Mouse (Mus musculus): Measurements from ENCODE around the gene Zfp949. TPM values are rescaled to one million over a fixed set of nuclear protein-coding genes. Genes with fewer than 3 reads are reported as not detected.

Gene Zfp949
- total RNA-seq (2014; fragmentation: Nextera tagmentation) (8.9 and 12.4 TPM in 2 replicates), total RNA-seq (2017) (7.3 and 10.6 TPM in 2 replicates)

GRCm38 (mm10) chr9:88547851-88548613 is at the start of gene Zfp949:
Gene Zfp949, plus strand, starts transcription at chr9:88548020.
- peak; percentile 80 for ATAC-seq (replicated peaks; ENCODE audit: poor library complexity, severe bottlenecking)

GRCm38 (mm10) chr9:88500112-88500511 is 47.7 kb upstream of the Zfp949 start:
- ATAC-seq (replicated peaks; ENCODE audit: poor library complexity, severe bottlenecking) = peak; percentile 83

- ATAC-seq (replicated peaks; ENCODE audit: poor library complexity, severe bottlenecking) = no peak
Observed at GRCm38 (mm10) chr9:88501846-88502245, 46.0 kb upstream of the Zfp949 start.

- ATAC-seq (replicated peaks; ENCODE audit: poor library complexity, severe bottlenecking) = no peak
Observed at GRCm38 (mm10) chr9:88515546-88515945, 32.3 kb upstream of the Zfp949 start.

- ATAC-seq (replicated peaks; ENCODE audit: poor library complexity, severe bottlenecking) = no peak
Observed at GRCm38 (mm10) chr9:88516361-88516995, 31.3 kb upstream of the Zfp949 start.

- no peak for ATAC-seq (replicated peaks; ENCODE audit: poor library complexity, severe bottlenecking)
Observed at GRCm38 (mm10) chr9:88519390-88520121, 28.3 kb upstream of the Zfp949 start.

- no peak for ATAC-seq (replicated peaks; ENCODE audit: poor library complexity, severe bottlenecking)
Observed at GRCm38 (mm10) chr9:88520122-88520848, 27.5 kb upstream of the Zfp949 start.

- ATAC-seq (replicated peaks; ENCODE audit: poor library complexity, severe bottlenecking) = no peak
Observed at GRCm38 (mm10) chr9:88520849-88521483, 26.9 kb upstream of the Zfp949 start.

- no peak for ATAC-seq (replicated peaks; ENCODE audit: poor library complexity, severe bottlenecking)
Observed at GRCm38 (mm10) chr9:88521961-88522568, 25.8 kb upstream of the Zfp949 start.

GRCm38 (mm10) chr9:88522569-88523334 is 25.1 kb upstream of the Zfp949 start:
- peak; percentile 88 for ATAC-seq (replicated peaks; ENCODE audit: poor library complexity, severe bottlenecking)

GRCm38 (mm10) chr9:88523335-88523668 is 24.5 kb upstream of the Zfp949 start:
- no peak for ATAC-seq (replicated peaks; ENCODE audit: poor library complexity, severe bottlenecking)

- ATAC-seq (replicated peaks; ENCODE audit: poor library complexity, severe bottlenecking) = no peak
Observed at GRCm38 (mm10) chr9:88524367-88524766, 23.5 kb upstream of the Zfp949 start.

GRCm38 (mm10) chr9:88524796-88525195 is 23.0 kb upstream of the Zfp949 start:
- ATAC-seq (replicated peaks; ENCODE audit: poor library complexity, severe bottlenecking) = no peak

GRCm38 (mm10) chr9:88525341-88525740 is 22.5 kb upstream of the Zfp949 start:
- ATAC-seq (replicated peaks; ENCODE audit: poor library complexity, severe bottlenecking) = no peak

GRCm38 (mm10) chr9:88527956-88528355 is 19.9 kb upstream of the Zfp949 start:
- ATAC-seq (replicated peaks; ENCODE audit: poor library complexity, severe bottlenecking) = no peak

- ATAC-seq (replicated peaks; ENCODE audit: poor library complexity, severe bottlenecking) = 0 out of 2 replicates have a peak, but pooled peaks have one; percentile 29
Observed at GRCm38 (mm10) chr9:88528736-88529135, 19.1 kb upstream of the Zfp949 start.

- ATAC-seq (replicated peaks; ENCODE audit: poor library complexity, severe bottlenecking) = peak; percentile 78
Observed at GRCm38 (mm10) chr9:88529571-88529970, 18.2 kb upstream of the Zfp949 start.

- ATAC-seq (replicated peaks; ENCODE audit: poor library complexity, severe bottlenecking) = peak; percentile 26; the same call in 1 of the 2 replicates
Observed at GRCm38 (mm10) chr9:88529979-88530580, 17.7 kb upstream of the Zfp949 start.

Measured in granulocyte monocyte progenitor cell, adult 5-6 weeks (primary cell).